Mouse (Mus musculus) MEL-GATA-1-ER (cell line): ENCODE data around the gene Khdc1a.
"Not testable (repeated sequence)": the region's sequence is repeated elsewhere in the genome, so short reads cannot be mapped to it uniquely, and the experiment has no call there.

Experiments used
- DNase-seq: peaks from one replicate; pipeline ENCODE4 v3.0.0-alpha.2; 2012; ENCODE audit warnings: low read depth; ENCODE audit errors: extremely low read depth

Khdc1a gene

GRCm38 (mm10) chr1:21349341-21349740 is at the start of gene Khdc1a:
Gene Khdc1a, plus strand, starts transcription at chr1:21349641.
- DNase-seq, result no peak

- DNase-seq, result no peak
These were observed 49.6 kb upstream of the Khdc1a start for GRCm38 (mm10) chr1:21299826-21300225.

GRCm38 (mm10) chr1:21301686-21302085 is 47.8 kb upstream of the Khdc1a start:
- DNase-seq, result no peak

- DNase-seq, result no peak
These were observed 45.3 kb upstream of the Khdc1a start for GRCm38 (mm10) chr1:21304174-21304573.

- DNase-seq, result no peak
These were observed 44.8 kb upstream of the Khdc1a start for GRCm38 (mm10) chr1:21304646-21305045.

GRCm38 (mm10) chr1:21305443-21305842 is 44.0 kb upstream of the Khdc1a start:
- DNase-seq, result no peak

GRCm38 (mm10) chr1:21314336-21314735 is 35.1 kb upstream of the Khdc1a start:
- no peak for DNase-seq

- no peak for DNase-seq
These were observed 33.7 kb upstream of the Khdc1a start for GRCm38 (mm10) chr1:21315756-21316155.

GRCm38 (mm10) chr1:21316305-21316704 is 33.1 kb upstream of the Khdc1a start:
- no peak for DNase-seq

- no peak for DNase-seq
These were observed 31.2 kb upstream of the Khdc1a start for GRCm38 (mm10) chr1:21318202-21318601.

- not testable (repeated sequence) for DNase-seq
These were observed 29.2 kb upstream of the Khdc1a start for GRCm38 (mm10) chr1:21320271-21320670.

GRCm38 (mm10) chr1:21321656-21322055 is 27.8 kb upstream of the Khdc1a start:
- DNase-seq, result no peak

- no peak for DNase-seq
These were observed 25.4 kb upstream of the Khdc1a start for GRCm38 (mm10) chr1:21323996-21324574.

- no peak for DNase-seq
These were observed 24.8 kb upstream of the Khdc1a start for GRCm38 (mm10) chr1:21324633-21325032.

GRCm38 (mm10) chr1:21326733-21327132 is 22.7 kb upstream of the Khdc1a start:
- no peak for DNase-seq

GRCm38 (mm10) chr1:21331161-21331560 is 18.3 kb upstream of the Khdc1a start:
- not testable (repeated sequence) for DNase-seq

- DNase-seq, result peak; percentile 96
These were observed 16.0 kb upstream of the Khdc1a start for GRCm38 (mm10) chr1:21333222-21333973.

GRCm38 (mm10) chr1:21335836-21336235 is 13.6 kb upstream of the Khdc1a start:
- DNase-seq, result peak; percentile 91

GRCm38 (mm10) chr1:21340745-21341144 is 8.7 kb upstream of the Khdc1a start:
- no peak for DNase-seq

- peak; percentile 81 for DNase-seq
These were observed 5.2 kb upstream of the Khdc1a start for GRCm38 (mm10) chr1:21344253-21344652.

- peak; percentile 49 for DNase-seq
These were observed 4.7 kb upstream of the Khdc1a start for GRCm38 (mm10) chr1:21344752-21345151.

GRCm38 (mm10) chr1:21368031-21368430 is 18.6 kb downstream of the Khdc1a start, which contains the start of gene Khdc1c:
Gene Khdc1c, plus strand, starts transcription at chr1:21368331.
- DNase-seq, result not testable (repeated sequence)

- DNase-seq, result no peak
These were observed 33.8 kb downstream of the Khdc1a start, which contains the start of gene Khdc1b for GRCm38 (mm10) chr1:21383256-21383655. Gene Khdc1b, plus strand, starts transcription at chr1:21383556.
